Mouse (Mus musculus) lung, postnatal 4 days (tissue): ENCODE data around the gene Klhl33.
"Not testable (repeated sequence)": the region's sequence is repeated elsewhere in the genome, so short reads cannot be mapped to it uniquely, and the experiment has no call there.

Experiments used
- DNase-seq, 2 experiments: peaks; one replicate each; pipeline ENCODE4 v3.0.0; 2021

Klhl33 gene

DNA sequence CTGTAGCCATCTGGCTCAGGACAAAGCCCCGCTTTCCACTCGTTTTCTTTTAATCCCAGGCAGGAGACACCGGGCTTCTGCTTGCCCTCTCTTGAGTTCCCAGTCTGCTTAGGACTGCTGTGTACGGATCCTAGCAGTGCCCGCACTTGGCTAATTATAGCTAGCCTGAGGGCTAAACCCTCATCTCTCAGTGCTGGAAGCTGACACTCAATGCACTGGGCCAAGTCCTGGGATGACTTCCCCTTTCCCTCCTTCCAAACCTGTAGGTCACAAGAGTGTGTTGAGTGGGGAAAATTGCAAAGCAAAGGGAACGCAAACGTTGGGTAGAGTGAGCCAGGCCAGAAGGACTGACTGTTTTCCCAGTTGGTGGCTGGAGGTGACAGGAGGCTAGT is at the start of gene Klhl33:
Gene Klhl33, minus strand, starts transcription at position 134 of the 392 bp plus-strand sequence.
- no peak for DNase-seq

DNA sequence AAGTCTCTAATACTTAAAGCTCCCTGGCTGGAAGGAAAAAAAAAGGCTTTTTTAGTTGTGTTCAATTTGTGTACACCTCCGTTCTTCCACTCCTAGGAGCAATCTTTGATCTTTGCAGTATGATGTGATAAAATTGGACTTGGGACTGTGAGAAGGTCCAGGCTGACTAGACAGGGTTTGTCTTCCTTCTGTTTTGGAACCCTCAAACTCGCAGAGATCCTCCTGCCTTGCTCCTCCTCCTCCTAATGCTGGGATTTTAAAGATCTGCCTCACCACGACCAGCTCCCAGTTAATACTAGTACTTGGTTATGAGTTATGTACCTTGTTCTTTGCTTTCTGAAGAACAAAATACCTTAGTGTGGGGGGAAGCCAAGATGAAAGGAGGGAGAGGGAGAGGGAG is 48.2 kb upstream of the Klhl33 start:
- DNase-seq, result not testable (repeated sequence)

- not testable (repeated sequence) for DNase-seq
These were observed 47.8 kb upstream of the Klhl33 start for GRCm38 (mm10) chr14:50945081-50945480.

GRCm38 (mm10) chr14:50944668-50945033 is 47.3 kb upstream of the Klhl33 start:
- DNase-seq, result not testable (repeated sequence)

GRCm38 (mm10) chr14:50943932-50944667 is 46.8 kb upstream of the Klhl33 start, which contains the start of gene Gm49342:
Gene Gm49342 (plus strand): TSS chr14:50944517.
- peak; percentile 96 to 97 for DNase-seq

DNA sequence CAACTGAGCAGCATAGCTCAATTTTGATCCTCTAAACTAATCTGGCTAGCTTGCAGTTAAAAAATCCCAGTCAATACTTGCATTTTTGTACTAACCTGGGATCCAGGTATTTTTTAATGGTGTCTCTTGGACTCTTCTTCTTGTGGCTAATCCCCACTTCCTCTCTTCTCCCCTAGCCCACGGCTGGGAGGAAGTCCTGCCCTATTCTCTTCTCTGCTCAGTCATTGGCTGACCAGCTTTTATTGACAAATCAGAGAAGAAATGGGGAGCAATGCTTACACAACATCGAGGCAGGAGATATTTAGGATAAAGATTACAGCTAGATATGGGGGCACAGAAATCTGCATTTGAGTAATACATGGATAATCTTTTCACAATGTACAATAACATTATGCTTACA is 41.6 kb upstream of the Klhl33 start:
- no peak for DNase-seq

DNA sequence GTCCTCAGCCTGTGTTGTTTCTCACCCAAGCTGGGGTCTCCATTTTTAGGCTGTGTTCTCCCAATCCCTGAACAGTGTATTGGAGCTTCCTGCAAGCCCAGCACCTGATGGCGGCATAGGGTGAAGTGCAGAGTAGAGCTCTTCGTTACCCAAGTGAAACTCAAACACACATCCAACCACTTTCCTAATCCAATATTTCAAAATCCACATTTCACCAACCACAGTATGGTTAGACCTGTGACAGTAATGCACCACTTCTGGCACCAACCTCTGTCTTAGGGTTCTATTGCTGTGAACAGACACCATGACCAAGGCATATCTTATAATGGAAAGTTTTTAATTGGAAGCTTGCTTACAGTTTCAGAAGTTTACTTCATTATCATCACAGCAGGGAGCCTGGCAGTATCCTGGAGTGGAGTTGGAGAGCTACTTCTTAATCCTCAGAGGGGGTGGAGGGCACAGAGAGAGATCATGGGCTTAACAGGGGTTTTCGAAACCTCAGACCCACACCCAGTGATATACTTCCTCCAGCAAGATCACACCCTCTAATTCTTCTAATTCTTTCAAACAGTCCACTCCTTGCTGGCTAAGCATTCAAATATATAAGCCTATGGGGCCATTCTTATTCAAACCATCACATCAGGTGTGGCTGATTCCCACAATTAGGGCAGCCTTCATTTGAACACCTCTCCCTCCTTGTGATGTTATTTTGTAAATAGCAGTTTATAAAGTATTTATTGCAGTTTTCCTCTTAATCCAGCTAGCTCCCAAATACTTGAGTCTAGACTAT is 41.0 kb upstream of the Klhl33 start:
- DNase-seq, result no peak

DNA sequence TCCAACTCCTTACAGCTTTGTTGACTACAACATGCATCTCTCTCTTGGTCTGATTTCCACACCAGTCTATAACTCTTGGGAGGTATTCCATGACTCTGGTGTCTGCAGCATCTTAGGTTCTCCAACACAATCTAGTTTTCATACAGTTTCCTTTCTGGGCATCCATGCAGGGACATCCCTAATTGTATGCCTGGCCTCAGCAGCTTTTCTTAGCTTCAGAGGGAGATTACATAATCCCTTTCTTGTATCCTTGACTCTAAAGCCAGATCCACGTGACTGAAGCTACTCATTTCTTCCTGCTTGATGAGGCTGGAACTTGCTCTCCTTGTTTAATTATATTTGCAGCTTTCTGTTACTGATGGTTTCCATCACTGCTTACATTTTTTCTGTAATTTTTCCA is 39.3 kb upstream of the Klhl33 start:
- DNase-seq, result no peak

GRCm38 (mm10) chr14:50931493-50932020 is 34.2 kb upstream of the Klhl33 start:
- no peak for DNase-seq

- peak; percentile 99 to 100 for DNase-seq
These were observed 33.6 kb upstream of the Klhl33 start, which contains the start of the genes Pip4p1 and Pnp for GRCm38 (mm10) chr14:50930754-50931492. Gene Pip4p1 (minus strand): TSS chr14:50930856. Gene Pnp (plus strand): TSS chr14:50931082.

GRCm38 (mm10) chr14:50930377-50930753 is 33.1 kb upstream of the Klhl33 start:
- peak in 1 of 2 experiments; percentile 71 for DNase-seq

DNA sequence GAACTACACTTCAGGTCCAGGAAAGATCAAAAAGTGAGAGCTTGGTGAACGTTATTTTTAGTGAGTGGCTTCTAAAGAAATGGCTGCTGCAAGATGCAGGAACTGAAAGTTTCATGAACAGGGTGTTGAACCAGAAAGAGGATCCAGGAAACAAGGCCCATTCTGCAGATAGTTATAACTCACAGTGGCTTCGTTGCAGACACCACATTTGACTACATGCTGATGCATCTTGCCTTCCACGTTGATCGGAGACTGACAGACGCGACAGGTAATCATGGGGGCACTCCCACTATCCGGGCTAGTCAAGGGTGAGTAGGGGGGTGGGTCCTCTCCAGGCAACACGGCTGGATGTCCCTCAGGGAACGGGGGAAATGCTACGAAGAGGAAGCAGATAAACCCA is 32.6 kb upstream of the Klhl33 start:
- DNase-seq, result peak in 1 of 2 experiments; percentile 18

GRCm38 (mm10) chr14:50927366-50927765 is 30.1 kb upstream of the Klhl33 start:
- no peak for DNase-seq

- DNase-seq, result peak in 1 of 2 experiments; percentile 28
These were observed 28.0 kb upstream of the Klhl33 start for GRCm38 (mm10) chr14:50925111-50925920.

- DNase-seq, result peak; percentile 97 to 98
These were observed 27.2 kb upstream of the Klhl33 start, which contains the start of the genes Osgep and Apex1 for GRCm38 (mm10) chr14:50924281-50925064. Gene Osgep (minus strand): TSS chr14:50924893. Gene Apex1 (plus strand): TSS chr14:50924968.

GRCm38 (mm10) chr14:50923437-50923836 is 26.1 kb upstream of the Klhl33 start:
- DNase-seq, result not testable (repeated sequence)

DNA sequence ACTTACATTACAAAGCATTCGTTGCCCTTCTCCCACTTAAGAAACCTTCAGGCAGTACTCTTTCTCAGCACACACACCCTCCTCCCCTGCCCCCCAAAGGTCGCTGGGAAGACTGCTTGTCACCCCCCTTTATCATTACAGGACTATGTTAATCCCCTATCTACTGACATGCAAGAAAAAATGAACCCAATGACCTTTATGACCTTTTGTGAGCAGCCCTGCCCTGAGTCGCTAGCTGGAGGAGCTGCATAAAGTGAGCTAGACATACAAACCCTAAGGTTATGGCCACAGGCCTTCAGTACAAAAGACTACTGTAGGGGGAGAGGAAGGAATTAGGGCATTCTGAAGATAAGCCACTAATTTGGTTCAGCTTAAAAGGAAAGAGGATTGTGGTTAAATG is 14.0 kb upstream of the Klhl33 start:
- DNase-seq, result no peak

DNA sequence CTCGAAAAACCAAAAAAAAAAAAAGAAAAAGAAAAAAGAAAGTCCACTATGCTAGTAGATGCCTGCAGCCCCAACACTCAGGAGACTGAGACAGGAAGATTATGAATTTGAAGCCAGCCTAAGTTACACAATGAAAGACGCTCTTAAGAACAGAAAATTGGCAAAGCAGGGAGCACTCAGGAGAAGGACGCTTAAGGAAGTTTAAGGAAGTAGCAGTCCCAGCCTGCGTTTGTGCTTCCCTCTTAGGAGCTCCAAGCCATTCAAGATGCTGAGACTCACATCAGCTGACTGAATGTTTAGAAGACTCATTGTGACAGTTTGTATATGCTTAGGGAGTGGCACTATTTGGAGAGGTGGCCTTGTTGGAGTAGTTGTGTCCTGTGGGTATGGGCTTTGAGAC is 10.8 kb upstream of the Klhl33 start:
- DNase-seq, result no peak

DNA sequence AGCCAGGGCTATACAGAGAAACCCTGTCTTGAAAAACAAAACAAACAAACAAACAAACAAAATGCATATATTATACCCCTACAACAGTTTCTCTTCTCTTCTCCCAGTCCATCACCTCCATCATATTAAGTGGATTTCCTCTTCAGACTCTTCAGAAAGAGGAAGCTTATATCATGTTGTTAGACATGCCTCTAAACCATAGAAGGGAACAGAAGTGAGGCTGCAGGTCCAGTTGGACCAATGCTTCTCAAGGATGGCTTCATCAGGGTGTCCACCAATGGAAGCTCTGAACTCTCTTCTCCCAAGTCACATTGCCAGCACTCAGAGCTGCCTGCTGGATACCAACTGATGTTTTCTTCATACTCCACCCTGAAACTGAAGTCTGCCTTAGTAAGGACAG is 8.0 kb upstream of the Klhl33 start:
- not testable (repeated sequence) for DNase-seq

GRCm38 (mm10) chr14:50904828-50905129 is 7.5 kb upstream of the Klhl33 start:
- DNase-seq, result no peak
